Mouse (Mus musculus) cerebellum, adult 2 months (tissue): Measurements from ENCODE around the gene Reg3d.

Experiments
- CTCF ChIP-seq: fragments of 200-500 bp; IDR thresholded peaks from 2 replicates; pipeline ENCODE4 v1.5.1; 2011; ENCODE audit warnings: low read depth, mild to moderate bottlenecking, control low read depth, low read length, moderate library complexity, borderline replicate concordance; ENCODE audit not compliant: insufficient read depth
- POLR2A ChIP-seq: fragments of 200-500 bp; IDR thresholded peaks from 2 replicates; pipeline ENCODE4 v1.6.1; 2011; ENCODE audit warnings: low read length, control low read depth, borderline replicate concordance; ENCODE audit not compliant: insufficient read depth

GRCm38 (mm10) chr6:78425497-78425896, 46.8 kb upstream of the Reg3d start:
- TF ChIP-seq POLR2A (no peak), CTCF (no peak)
